Mouse (Mus musculus): ENCODE results near the gene Sox5. TPM values are rescaled to one million over a fixed set of nuclear protein-coding genes. Genes with fewer than 3 reads are reported as not detected.

Gene Sox5
- polyA plus RNA-seq, 1 experiment from 2014 or later: 29.7 TPM

- 49% methylated on average over 12 of the region's 12 CpGs for WGBS
- H3K9me3 ChIP-seq (ENCODE audit: control insufficient read depth, low read length): no peaks in the 10 kb centered on the region
- no peaks in the 10 kb centered on the region for H3K4me1 ChIP-seq (ENCODE audit: control insufficient read depth, insufficient read depth, low read length)
- H3K36me3 ChIP-seq (ENCODE audit: control insufficient read depth, insufficient read depth, low read length): no peaks in the 10 kb centered on the region
- no peak overlapping the region for H3K9ac ChIP-seq (replicated peaks; ENCODE audit: low read length)
- no peak overlapping the region; the same call in 1 of the 2 replicates for H3K4me3 ChIP-seq (replicated peaks; ENCODE audit: low read depth, low read length)
- H3K4me2 ChIP-seq (ENCODE audit: low read length): peak overlapping the region; percentile 90
- no peak overlapping the region for H3K27ac ChIP-seq (replicated peaks; ENCODE audit: low read depth, low read length)
- ATAC-seq (ENCODE audit: low FRiP score, low TSS enrichment) (no peak), DNase-seq (no peak)
- H3K27me3 ChIP-seq (ENCODE audit: control insufficient read depth, insufficient read depth, low read length): peaks cover 5% of the 10 kb centered on the region; the same call in 1 of the 2 replicates
Measured at GRCm38 (mm10) chr6:144779945-144780607, 1.7 kb downstream of the Sox5 start.

GRCm38 (mm10) chr6:144777356-144778035, 4.3 kb downstream of the Sox5 start:
- no peaks in the 10 kb centered on the region for H3K9me3 ChIP-seq (ENCODE audit: control insufficient read depth, low read length)
- H3K27me3 ChIP-seq (ENCODE audit: control insufficient read depth, insufficient read depth, low read length): no peaks in the 10 kb centered on the region
- no peak overlapping the region for H3K9ac ChIP-seq (replicated peaks; ENCODE audit: low read length)
- H3K4me2 ChIP-seq (ENCODE audit: low read length): no peak overlapping the region
- H3K4me3 ChIP-seq (replicated peaks; ENCODE audit: low read depth, low read length): no peak overlapping the region
- DNase-seq (no peak), ATAC-seq (ENCODE audit: low FRiP score, low TSS enrichment) (no peak)
- WGBS: 94% methylated on average over 7 of the region's 7 CpGs
- H3K36me3 ChIP-seq (ENCODE audit: control insufficient read depth, insufficient read depth, low read length): no peaks in the 10 kb centered on the region
- no peaks in the 10 kb centered on the region for H3K4me1 ChIP-seq (ENCODE audit: control insufficient read depth, insufficient read depth, low read length)
- H3K27ac ChIP-seq (replicated peaks; ENCODE audit: low read depth, low read length): no peak overlapping the region

- Histone ChIP-seq H3K36me3 (ENCODE audit: control insufficient read depth, insufficient read depth, low read length) (no peaks in the 10 kb centered on the region), H3K9ac (replicated peaks; ENCODE audit: low read length) (no peak overlapping the region), H3K9me3 (ENCODE audit: control insufficient read depth, low read length) (no peaks in the 10 kb centered on the region), H3K4me3 (replicated peaks; ENCODE audit: low read depth, low read length) (no peak overlapping the region), H3K4me1 (ENCODE audit: control insufficient read depth, insufficient read depth, low read length) (peaks cover 7% of the 10 kb centered on the region; the same call in 1 of the 2 replicates), H3K4me2 (ENCODE audit: low read length) (no peak overlapping the region), H3K27me3 (ENCODE audit: control insufficient read depth, insufficient read depth, low read length) (no peaks in the 10 kb centered on the region), H3K27ac (replicated peaks; ENCODE audit: low read depth, low read length) (no peak overlapping the region)
- DNase-seq (no peak), ATAC-seq (ENCODE audit: low FRiP score, low TSS enrichment) (no peak)
- 83% methylated on average over 6 of the region's 6 CpGs for WGBS
Measured at GRCm38 (mm10) chr6:144773736-144774135, 8.0 kb downstream of the Sox5 start.

GRCm38 (mm10) chr6:144772985-144773384, 8.8 kb downstream of the Sox5 start:
- H3K4me1 ChIP-seq (ENCODE audit: control insufficient read depth, insufficient read depth, low read length): peaks cover 7% of the 10 kb centered on the region; the same call in 1 of the 2 replicates
- H3K4me2 ChIP-seq (ENCODE audit: low read length): no peak overlapping the region
- H3K36me3 ChIP-seq (ENCODE audit: control insufficient read depth, insufficient read depth, low read length): no peaks in the 10 kb centered on the region
- H3K4me3 ChIP-seq (replicated peaks; ENCODE audit: low read depth, low read length): no peak overlapping the region
- no peak for DNase-seq
- H3K9me3 ChIP-seq (ENCODE audit: control insufficient read depth, low read length): no peaks in the 10 kb centered on the region
- H3K27me3 ChIP-seq (ENCODE audit: control insufficient read depth, insufficient read depth, low read length): no peaks in the 10 kb centered on the region
- no peak for ATAC-seq (ENCODE audit: low FRiP score, low TSS enrichment)
- no peak overlapping the region for H3K9ac ChIP-seq (replicated peaks; ENCODE audit: low read length)
- H3K27ac ChIP-seq (replicated peaks; ENCODE audit: low read depth, low read length): no peak overlapping the region
- 89% methylated on average over 2 of the region's 2 CpGs for WGBS

GRCm38 (mm10) chr6:144772175-144772918, 9.4 kb downstream of the Sox5 start:
- Histone ChIP-seq H3K9me3 (ENCODE audit: control insufficient read depth, low read length) (no peaks in the 10 kb centered on the region), H3K36me3 (ENCODE audit: control insufficient read depth, insufficient read depth, low read length) (no peaks in the 10 kb centered on the region), H3K9ac (replicated peaks; ENCODE audit: low read length) (no peak overlapping the region), H3K4me2 (ENCODE audit: low read length) (no peak overlapping the region), H3K4me3 (replicated peaks; ENCODE audit: low read depth, low read length) (no peak overlapping the region), H3K27ac (replicated peaks; ENCODE audit: low read depth, low read length) (no peak overlapping the region), H3K4me1 (ENCODE audit: control insufficient read depth, insufficient read depth, low read length) (peaks cover 7% of the 10 kb centered on the region; the same call in 1 of the 2 replicates), H3K27me3 (ENCODE audit: control insufficient read depth, insufficient read depth, low read length) (no peaks in the 10 kb centered on the region)
- DNase-seq: no peak
- no peak for ATAC-seq (ENCODE audit: low FRiP score, low TSS enrichment)
- 61% methylated on average over 15 of the region's 15 CpGs for WGBS

- H3K27me3 ChIP-seq (ENCODE audit: control insufficient read depth, insufficient read depth, low read length): no peaks in the 10 kb centered on the region
- no peak for ATAC-seq (ENCODE audit: low FRiP score, low TSS enrichment)
- no peaks in the 10 kb centered on the region for H3K36me3 ChIP-seq (ENCODE audit: control insufficient read depth, insufficient read depth, low read length)
- H3K4me1 ChIP-seq (ENCODE audit: control insufficient read depth, insufficient read depth, low read length): peaks cover 7% of the 10 kb centered on the region; the same call in 1 of the 2 replicates
- no peaks in the 10 kb centered on the region for H3K9me3 ChIP-seq (ENCODE audit: control insufficient read depth, low read length)
- no peak for DNase-seq
- H3K27ac ChIP-seq (replicated peaks; ENCODE audit: low read depth, low read length): no peak overlapping the region
- no peak overlapping the region for H3K9ac ChIP-seq (replicated peaks; ENCODE audit: low read length)
- no peak overlapping the region for H3K4me3 ChIP-seq (replicated peaks; ENCODE audit: low read depth, low read length)
- H3K4me2 ChIP-seq (ENCODE audit: low read length): no peak overlapping the region
- 60% methylated on average over 2 of the region's 2 CpGs for WGBS
Measured at GRCm38 (mm10) chr6:144769060-144769459, 12.7 kb downstream of the Sox5 start.

GRCm38 (mm10) chr6:144761902-144762301, 19.9 kb downstream of the Sox5 start:
- no peak for ATAC-seq (ENCODE audit: low FRiP score, low TSS enrichment)
- H3K36me3 ChIP-seq (ENCODE audit: control insufficient read depth, insufficient read depth, low read length): no peaks in the 10 kb centered on the region
- H3K4me3 ChIP-seq (replicated peaks; ENCODE audit: low read depth, low read length): no peak overlapping the region
- no peaks in the 10 kb centered on the region for H3K27me3 ChIP-seq (ENCODE audit: control insufficient read depth, insufficient read depth, low read length)
- DNase-seq: no peak
- no peaks in the 10 kb centered on the region for H3K9me3 ChIP-seq (ENCODE audit: control insufficient read depth, low read length)
- no peak overlapping the region for H3K9ac ChIP-seq (replicated peaks; ENCODE audit: low read length)
- whole genome bisulfite sequencing: 92% methylated on average over 12 of the region's 12 CpGs
- no peak overlapping the region for H3K4me2 ChIP-seq (ENCODE audit: low read length)
- no peak overlapping the region for H3K27ac ChIP-seq (replicated peaks; ENCODE audit: low read depth, low read length)
- H3K4me1 ChIP-seq (ENCODE audit: control insufficient read depth, insufficient read depth, low read length): no peaks in the 10 kb centered on the region

GRCm38 (mm10) chr6:144759193-144759592, 22.6 kb downstream of the Sox5 start:
- no peak for DNase-seq
- Histone ChIP-seq H3K9me3 (ENCODE audit: control insufficient read depth, low read length) (no peaks in the 10 kb centered on the region), H3K27me3 (ENCODE audit: control insufficient read depth, insufficient read depth, low read length) (no peaks in the 10 kb centered on the region), H3K36me3 (ENCODE audit: control insufficient read depth, insufficient read depth, low read length) (no peaks in the 10 kb centered on the region), H3K27ac (replicated peaks; ENCODE audit: low read depth, low read length) (no peak overlapping the region), H3K4me2 (ENCODE audit: low read length) (no peak overlapping the region), H3K9ac (replicated peaks; ENCODE audit: low read length) (no peak overlapping the region), H3K4me3 (replicated peaks; ENCODE audit: low read depth, low read length) (no peak overlapping the region), H3K4me1 (ENCODE audit: control insufficient read depth, insufficient read depth, low read length) (no peaks in the 10 kb centered on the region)
- WGBS: 44% methylated on average over 8 of the region's 8 CpGs
- no peak for ATAC-seq (ENCODE audit: low FRiP score, low TSS enrichment)

Measured in midbrain, embryonic 14.5 days (tissue).